Mouse (Mus musculus): ENCODE measurements around the gene Selenos.

GRCm38 (mm10) chr7:66043552-66044459 is 35.6 kb upstream of the Selenos start, which contains the start of gene Gm45213:
- no peak for TF ChIP-seq POLR2A (IDR thresholded peaks at IDR 0.05; ENCODE audit: control insufficient read depth, low read depth, low read length)
- no peak for TF ChIP-seq CTCF (IDR thresholded peaks at IDR 0.05; ENCODE audit: control insufficient read depth, insufficient read depth, insufficient replicate concordance, low read depth, low read length)
